In the genomic region with DNA sequence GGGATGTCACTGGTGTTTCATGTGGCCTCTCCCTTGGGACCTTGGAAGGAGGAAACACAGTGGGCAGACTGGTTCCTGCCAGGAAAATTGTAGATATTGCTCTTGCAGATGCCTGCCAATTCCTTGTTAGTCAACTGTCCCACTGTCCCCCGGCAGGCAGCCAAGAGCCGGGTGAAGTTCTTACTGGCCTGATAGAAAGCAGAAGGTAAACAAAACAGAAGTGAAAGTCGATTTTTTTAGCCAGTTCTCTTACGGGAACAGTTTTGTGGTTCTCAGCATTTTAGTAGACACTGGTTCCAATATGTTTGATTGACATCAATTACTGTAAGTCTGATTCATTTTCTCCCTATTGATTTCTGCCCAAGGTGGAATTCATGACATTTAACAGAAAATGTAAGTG, we compare ENCODE assay signal across 8 mouse cellular contexts. TPM values are rescaled to one million over a fixed set of nuclear protein-coding genes. Genes with fewer than 3 reads are reported as not detected.
A peak's percentile ranks its signal among the peaks of the same experiment; 100 is the strongest.
DNase-seq lines count a peak whose midpoint lies in the region; ATAC-seq lines count a peak whose summit lies in the region.

No protein-coding gene starts in this region.

- WGBS in hindbrain, embryonic 14.5 days: 49% methylated on average over 4 of the region's 4 CpGs
- WGBS in hindbrain, embryonic 12.5 days: 68% methylated on average over 4 of the region's 4 CpGs
- WGBS in intestine, embryonic 15.5 days: 11% methylated on average over 4 of the region's 4 CpGs
- 35% methylated on average over 4 of the region's 4 CpGs for WGBS in liver, embryonic 15.5 days (ENCODE audit: insufficient replicate concordance)

- H3K27me3 ChIP-seq in hindbrain, embryonic 14.5 days (ENCODE audit: control insufficient read depth, insufficient read depth, low read length): no peaks in the 10 kb centered on the region
- no peaks in the 10 kb centered on the region for H3K27me3 ChIP-seq in hindbrain, embryonic 12.5 days
- H3K27me3 ChIP-seq in intestine, embryonic 15.5 days (replicated peaks): no peaks in the 10 kb centered on the region
- no peaks in the 10 kb centered on the region for H3K27me3 ChIP-seq in liver, embryonic 15.5 days

- peaks cover 8% of the 10 kb centered on the region for H3K36me3 ChIP-seq in hindbrain, embryonic 14.5 days (replicated peaks; ENCODE audit: control insufficient read depth, insufficient read depth)
- peaks cover 7% of the 10 kb centered on the region for H3K36me3 ChIP-seq in hindbrain, embryonic 12.5 days
- H3K36me3 ChIP-seq in intestine, embryonic 15.5 days: no peaks in the 10 kb centered on the region
- H3K36me3 ChIP-seq in liver, embryonic 15.5 days (replicated peaks): peaks cover 6% of the 10 kb centered on the region

- no peak overlapping the region for H3K9ac ChIP-seq in hindbrain, embryonic 14.5 days
- H3K9ac ChIP-seq in hindbrain, embryonic 12.5 days: no peak overlapping the region
- H3K9ac ChIP-seq in intestine, embryonic 15.5 days: no peak overlapping the region
- no peak overlapping the region for H3K9ac ChIP-seq in liver, embryonic 15.5 days

- H3K4me1 ChIP-seq in hindbrain, embryonic 14.5 days (replicated peaks; ENCODE audit: control insufficient read depth, insufficient read depth, low read length): peaks cover 19% of the 10 kb centered on the region
- H3K4me1 ChIP-seq in hindbrain, embryonic 12.5 days: peaks cover 29% of the 10 kb centered on the region
- H3K4me1 ChIP-seq in intestine, embryonic 15.5 days (replicated peaks): peaks cover 29% of the 10 kb centered on the region
- H3K4me1 ChIP-seq in liver, embryonic 15.5 days (replicated peaks): peaks cover 57% of the 10 kb centered on the region

- intact Hi-C loops in gastrocnemius, postnatal 14 days (cut with DNase I; ENCODE audit: low total_unique reads): no loop called here

- DNase-seq in hindbrain, embryonic 14.5 days (ENCODE audit: low spot score): peak; percentile 49
- DNase-seq in adrenal gland, postnatal 4 days (ENCODE audit: low spot score in 2 of 2): peak; percentile 36 to 76
- DNase-seq in gastrocnemius, postnatal 14 days: peak; percentile 82
- DNase-seq in skeletal muscle tissue, adult 2 months (ENCODE audit: low read depth, low spot score): peak; percentile 83
- no peak for DNase-seq in embryo, embryonic 10.5 days (ENCODE audit: low spot score)

- ATAC-seq in hindbrain, embryonic 14.5 days (ENCODE audit: low FRiP score): no peak
- no peak for ATAC-seq in hindbrain, embryonic 12.5 days (ENCODE audit: low FRiP score)
- 0 out of 2 replicates have a peak, but pooled peaks have one; percentile 28 for ATAC-seq in intestine, embryonic 15.5 days
- no peak for ATAC-seq in liver, embryonic 15.5 days (ENCODE audit: insufficient read depth)

- no peak overlapping the region for H3K4me2 ChIP-seq in hindbrain, embryonic 14.5 days (replicated peaks)
- H3K4me2 ChIP-seq in hindbrain, embryonic 12.5 days (replicated peaks): no peak overlapping the region
- H3K4me2 ChIP-seq in intestine, embryonic 15.5 days (replicated peaks): no peak overlapping the region
- H3K4me2 ChIP-seq in liver, embryonic 15.5 days: peak overlapping the region; percentile 35

- H3K27ac ChIP-seq in hindbrain, embryonic 14.5 days: peak overlapping the region; percentile 56; the same call in 1 of the 2 replicates
- no peak overlapping the region for H3K27ac ChIP-seq in hindbrain, embryonic 12.5 days
- H3K27ac ChIP-seq in intestine, embryonic 15.5 days: peak overlapping the region; percentile 6; the same call in 1 of the 2 replicates
- H3K27ac ChIP-seq in liver, embryonic 15.5 days (replicated peaks): peak overlapping the region; percentile 80

- H3K4me3 ChIP-seq in hindbrain, embryonic 14.5 days (replicated peaks; ENCODE audit: low read length): no peak overlapping the region
- H3K4me3 ChIP-seq in hindbrain, embryonic 12.5 days: no peak overlapping the region
- no peak overlapping the region for H3K4me3 ChIP-seq in intestine, embryonic 15.5 days (replicated peaks)
- H3K4me3 ChIP-seq in liver, embryonic 15.5 days (replicated peaks): no peak overlapping the region

- no peaks in the 10 kb centered on the region for H3K9me3 ChIP-seq in hindbrain, embryonic 14.5 days (ENCODE audit: control insufficient read depth, low read length)
- H3K9me3 ChIP-seq in hindbrain, embryonic 12.5 days (replicated peaks): no peaks in the 10 kb centered on the region
- H3K9me3 ChIP-seq in intestine, embryonic 15.5 days: no peaks in the 10 kb centered on the region
- no peaks in the 10 kb centered on the region for H3K9me3 ChIP-seq in liver, embryonic 15.5 days (replicated peaks)

RNA-seq across cellular contexts. Expression of gene Ptpn1, which starts 27.0 kb away (rescaled TPM):
- 62.3 and 69.3 TPM in 2 replicates for polyA plus RNA-seq in hindbrain, embryonic 14.5 days (2014; fragmentation: Nextera tagmentation; extraction: Ambion mirVana)
- polyA plus RNA-seq in hindbrain, embryonic 12.5 days (2016; fragmentation: Nextera tagmentation; extraction: Ambion mirVana): 96.9 and 118 TPM in 2 replicates
- total RNA-seq in adrenal gland, postnatal 4 days (2021): 10 to 100 TPM; 49.4 to 58.7 TPM
- total RNA-seq in gastrocnemius, postnatal 14 days (2021): 10 to 100 TPM; 13.9 to 15.6 TPM
- polyA plus RNA-seq in intestine, embryonic 15.5 days (2015; fragmentation: Nextera tagmentation; extraction: Ambion mirVana): 41.1 and 54.2 TPM in 2 replicates
- 25.6 and 31.1 TPM in 2 replicates for polyA plus RNA-seq in liver, embryonic 15.5 days (2015; fragmentation: Nextera tagmentation; extraction: Ambion mirVana)

RNA-seq across cellular contexts. Expression of gene Ripor3, which starts 51.6 kb away (rescaled TPM):
- 0.13 and 0.30 TPM in 2 replicates for polyA plus RNA-seq in hindbrain, embryonic 14.5 days (2014; fragmentation: Nextera tagmentation; extraction: Ambion mirVana)
- polyA plus RNA-seq in hindbrain, embryonic 12.5 days (2016; fragmentation: Nextera tagmentation; extraction: Ambion mirVana): 1.1 and 1.3 TPM in 2 replicates
- 1 to 10 TPM; 5.2 to 5.4 TPM for total RNA-seq in adrenal gland, postnatal 4 days (2021)
- total RNA-seq in gastrocnemius, postnatal 14 days (2021): 1 to 10 TPM; 1.6 to 1.7 TPM
- polyA plus RNA-seq in intestine, embryonic 15.5 days (2015; fragmentation: Nextera tagmentation; extraction: Ambion mirVana): 3.7 and 4.2 TPM in 2 replicates
- 1.2 and 1.4 TPM in 2 replicates for polyA plus RNA-seq in liver, embryonic 15.5 days (2015; fragmentation: Nextera tagmentation; extraction: Ambion mirVana)
